Comparison of ENCODE assay signal across 21 mouse cellular contexts in genomic region chr11:52794331-52794730, GRCm38 (mm10). TPM values are rescaled to one million over a fixed set of nuclear protein-coding genes. Genes with fewer than 3 reads are reported as not detected.
A peak's percentile ranks its signal among the peaks of the same experiment; 100 is the strongest.
DNase-seq lines count a peak whose midpoint lies in the region; ATAC-seq and TF ChIP-seq lines count a peak whose summit lies in the region.
"Had no signal": no experiment of that assay in that cellular context is flagged by ENCODE, and none has a peak within 500 bp of the region (broad histone marks: within the 10 kb centered on the region; RNA-seq: fewer than 3 reads in every experiment).

No protein-coding gene starts in this region.

- no peak overlapping the region for H3K27ac ChIP-seq in intestine, embryonic 14.5 days (ENCODE audit: low read depth)
- no peak overlapping the region for H3K27ac ChIP-seq in intestine, postnatal 0 days (ENCODE audit: low read depth, low read length)
- H3K27ac ChIP-seq in thymus, adult 2 months (ENCODE audit: control insufficient read depth, insufficient read depth, low read length): no peak overlapping the region
- H3K27ac ChIP-seq: embryonic facial prominence, embryonic 12.5 days; heart, embryonic 10.5 days; kidney, embryonic 15.5 days; midbrain, embryonic 15.5 days; stomach, embryonic 15.5 days had no signal

- TF ChIP-seq POLR2A in thymus, adult 2 months (IDR thresholded peaks at IDR 0.05; ENCODE audit: control insufficient read depth, extremely low read depth, insufficient read depth, low read length, poor library complexity): no peak

- no peaks in the 10 kb centered on the region for H3K9me3 ChIP-seq in intestine, embryonic 14.5 days (ENCODE audit: control insufficient read depth, low read length)
- no peaks in the 10 kb centered on the region for H3K9me3 ChIP-seq in intestine, postnatal 0 days (ENCODE audit: control insufficient read depth)
- H3K9me3 ChIP-seq: embryonic facial prominence, embryonic 12.5 days; heart, embryonic 10.5 days; kidney, embryonic 15.5 days; midbrain, embryonic 15.5 days; stomach, embryonic 15.5 days had no signal

- TF ChIP-seq CTCF in intestine, postnatal 0 days (IDR thresholded peaks at IDR 0.05; ENCODE audit: low read depth): no peak
- no peak for TF ChIP-seq CTCF in thymus, adult 2 months (IDR thresholded peaks at IDR 0.05; ENCODE audit: borderline replicate concordance, control insufficient read depth, extremely low read depth, insufficient read depth, low read length, poor library complexity)

- H3K36me3 ChIP-seq in intestine, embryonic 14.5 days (ENCODE audit: control insufficient read depth, insufficient read depth, low read length): no peaks in the 10 kb centered on the region
- no peaks in the 10 kb centered on the region for H3K36me3 ChIP-seq in intestine, postnatal 0 days (ENCODE audit: control insufficient read depth, insufficient read depth)
- H3K36me3 ChIP-seq in thymus, adult 2 months (ENCODE audit: control insufficient read depth, insufficient read depth, low read length): no peaks in the 10 kb centered on the region
- H3K36me3 ChIP-seq: embryonic facial prominence, embryonic 12.5 days; heart, embryonic 10.5 days; kidney, embryonic 15.5 days; midbrain, embryonic 15.5 days; stomach, embryonic 15.5 days had no signal

- no peak for ATAC-seq in intestine, embryonic 14.5 days (replicated peaks; ENCODE audit: low FRiP score, low TSS enrichment, low read depth)
- ATAC-seq in intestine, postnatal 0 days: no peak
- ATAC-seq: midbrain, embryonic 15.5 days; Patski had no signal

- no peak overlapping the region for H3K9ac ChIP-seq in intestine, embryonic 14.5 days (ENCODE audit: low read length)
- no peak overlapping the region for H3K9ac ChIP-seq in intestine, postnatal 0 days (ENCODE audit: low read depth, low read length)
- H3K9ac ChIP-seq: embryonic facial prominence, embryonic 12.5 days; kidney, embryonic 15.5 days; lung, embryonic 14.5 days; midbrain, embryonic 15.5 days; stomach, embryonic 15.5 days had no signal

- H3K27me3 ChIP-seq in intestine, embryonic 14.5 days (replicated peaks; ENCODE audit: control insufficient read depth, insufficient read depth, low read length): no peaks in the 10 kb centered on the region
- H3K27me3 ChIP-seq in intestine, postnatal 0 days (replicated peaks; ENCODE audit: control insufficient read depth, insufficient read depth, low read length): no peaks in the 10 kb centered on the region
- no peaks in the 10 kb centered on the region for H3K27me3 ChIP-seq in thymus, adult 2 months (ENCODE audit: control insufficient read depth, insufficient read depth, low read length)
- H3K27me3 ChIP-seq: embryonic facial prominence, embryonic 12.5 days; kidney, embryonic 15.5 days; midbrain, embryonic 15.5 days; stomach, embryonic 15.5 days had no signal

- H3K4me3 ChIP-seq in intestine, embryonic 14.5 days (ENCODE audit: low read depth, low read length): no peak overlapping the region
- no peak overlapping the region for H3K4me3 ChIP-seq in intestine, postnatal 0 days (ENCODE audit: low read depth, low read length)
- H3K4me3 ChIP-seq in thymus, adult 2 months (ENCODE audit: control insufficient read depth, insufficient read depth, low read length): no peak overlapping the region
- H3K4me3 ChIP-seq: embryonic facial prominence, embryonic 12.5 days; heart, embryonic 10.5 days; kidney, embryonic 15.5 days; midbrain, embryonic 15.5 days; stomach, embryonic 15.5 days had no signal

- no peak overlapping the region for H3K4me2 ChIP-seq in intestine, embryonic 14.5 days (ENCODE audit: low read length)
- no peak overlapping the region for H3K4me2 ChIP-seq in intestine, postnatal 0 days (replicated peaks; ENCODE audit: low read depth)
- H3K4me2 ChIP-seq: embryonic facial prominence, embryonic 12.5 days; kidney, embryonic 15.5 days; liver, embryonic 11.5 days; lung, embryonic 14.5 days; midbrain, embryonic 15.5 days; stomach, embryonic 15.5 days had no signal

- 81% methylated on average over 5 of the region's 5 CpGs for WGBS in intestine, embryonic 14.5 days
- WGBS in intestine, postnatal 0 days: 71% methylated on average over 5 of the region's 5 CpGs
- 78% methylated on average over 5 of the region's 5 CpGs for WGBS in thymus, adult 2 months

- peak; percentile 25 for DNase-seq in intestine, embryonic 14.5 days (ENCODE audit: low spot score)
- DNase-seq in frontal cortex, postnatal 10 days (ENCODE audit: low spot score in 2 of 2): peak; percentile 39 to 44
- DNase-seq in left cerebral cortex, adult 18-20 months (ENCODE audit: low spot score in 2 of 2): peak; percentile 41 to 75
- peak; percentile 51 for DNase-seq in right cerebral cortex, postnatal 25 days
- no peak for DNase-seq in gastrocnemius, adult 18-20 months (ENCODE audit: low spot score)
- no peak for DNase-seq in thymus, adult 2 months
- no peak for DNase-seq in liver
- DNase-seq: cerebellum, adult 11-12 months; gastrocnemius, postnatal 14 days; heart, postnatal 36 days; lung, embryonic 14.5 days; spleen, adult 18-20 months; thymus, postnatal 4 days had no signal

- H3K4me1 ChIP-seq in intestine, embryonic 14.5 days (replicated peaks; ENCODE audit: control insufficient read depth, insufficient read depth, low read length): no peaks in the 10 kb centered on the region
- H3K4me1 ChIP-seq in intestine, postnatal 0 days (replicated peaks; ENCODE audit: control insufficient read depth, insufficient read depth, low read length): no peaks in the 10 kb centered on the region
- no peaks in the 10 kb centered on the region for H3K4me1 ChIP-seq in thymus, adult 2 months (replicated peaks; ENCODE audit: control insufficient read depth, insufficient read depth, low read length)
- H3K4me1 ChIP-seq: embryonic facial prominence, embryonic 12.5 days; heart, embryonic 10.5 days; kidney, embryonic 15.5 days; midbrain, embryonic 15.5 days; stomach, embryonic 15.5 days had no signal

RNA-seq across cellular contexts. Expression of gene Fstl4, which starts 29.9 kb away (rescaled TPM):
- polyA plus RNA-seq in intestine, embryonic 14.5 days (2014; fragmentation: Nextera tagmentation; extraction: Ambion mirVana): 6.8 and 7.7 TPM in 2 replicates
- 5.7 and 5.9 TPM in 2 replicates for polyA plus RNA-seq in intestine, postnatal 0 days (2015; fragmentation: Nextera tagmentation; extraction: Ambion mirVana)
- total RNA-seq in left cerebral cortex, adult 18-20 months (2021): 10 to 100 TPM; 30.0 to 36.2 TPM
- total RNA-seq in gastrocnemius, adult 18-20 months (2021): not detected
- polyA plus RNA-seq in thymus, adult 2 months (2012; rRNA removed): 0.18 TPM in 2 replicates
- polyA plus RNA-seq: Patski had no signal

Comparison
In these comparisons a context has a peak if more than half of its experiments do, and no peak if none do; other contexts are left out.
1. DNase-seq: peak in intestine, embryonic 14.5 days (single experiment), frontal cortex, postnatal 10 days (2 of 2), left cerebral cortex, adult 18-20 months (2 of 2) and right cerebral cortex, postnatal 25 days (single experiment); none in gastrocnemius, adult 18-20 months (single experiment), thymus, adult 2 months (single experiment) and liver (single experiment).